Mouse (Mus musculus): ENCODE measurements around the gene Ascl1. TPM values are rescaled to one million over a fixed set of nuclear protein-coding genes. Genes with fewer than 3 reads are reported as not detected.

The Ascl1 gene
- polyA plus RNA-seq, 1 experiment from 2014 or later, result 2.4 TPM

GRCm38 (mm10) chr10:87490328-87490727, 3.1 kb downstream of the Ascl1 start:
- Histone ChIP-seq H3K4me2 (ENCODE audit: low read depth, low read length) (no peak overlapping the region), H3K9ac (ENCODE audit: low read depth, low read length) (no peak overlapping the region), H3K36me3 (ENCODE audit: control insufficient read depth, insufficient read depth, low read length) (no peaks in the 10 kb centered on the region), H3K4me1 (ENCODE audit: control insufficient read depth, insufficient read depth, low read length) (peaks cover 18% of the 10 kb centered on the region), H3K4me3 (ENCODE audit: low read depth, low read length) (no peak overlapping the region), H3K27me3 (replicated peaks; ENCODE audit: control insufficient read depth, insufficient read depth, low read length) (peaks cover 97% of the 10 kb centered on the region), H3K27ac (replicated peaks; ENCODE audit: low read depth, low read length) (no peak overlapping the region), H3K9me3 (ENCODE audit: control insufficient read depth, low read length) (no peaks in the 10 kb centered on the region)
- ATAC-seq (ENCODE audit: low read depth), result no peak
- 7% methylated on average over 2 of the region's 2 CpGs for WGBS
- DNase-seq (ENCODE audit: low spot score), result no peak

- WGBS, result 2% methylated on average over 18 of the region's 18 CpGs
- Histone ChIP-seq H3K27ac (replicated peaks; ENCODE audit: low read depth, low read length) (no peak overlapping the region), H3K36me3 (ENCODE audit: control insufficient read depth, insufficient read depth, low read length) (no peaks in the 10 kb centered on the region), H3K9me3 (ENCODE audit: control insufficient read depth, low read length) (no peaks in the 10 kb centered on the region), H3K4me1 (ENCODE audit: control insufficient read depth, insufficient read depth, low read length) (peaks cover 13% of the 10 kb centered on the region; the same call in 1 of the 2 replicates), H3K4me2 (ENCODE audit: low read depth, low read length) (no peak overlapping the region), H3K4me3 (ENCODE audit: low read depth, low read length) (no peak overlapping the region), H3K9ac (ENCODE audit: low read depth, low read length) (no peak overlapping the region), H3K27me3 (replicated peaks; ENCODE audit: control insufficient read depth, insufficient read depth, low read length) (peaks cover 97% of the 10 kb centered on the region)
- ATAC-seq (ENCODE audit: low read depth) (no peak), DNase-seq (ENCODE audit: low spot score) (peak; percentile 47)
Measured at GRCm38 (mm10) chr10:87489246-87490009, 4.0 kb downstream of the Ascl1 start.

- H3K36me3 ChIP-seq (ENCODE audit: control insufficient read depth, insufficient read depth, low read length), result no peaks in the 10 kb centered on the region
- peak overlapping the region; percentile 33 for H3K4me2 ChIP-seq (ENCODE audit: low read depth, low read length)
- H3K27me3 ChIP-seq (replicated peaks; ENCODE audit: control insufficient read depth, insufficient read depth, low read length), result peaks cover 91% of the 10 kb centered on the region
- no peak overlapping the region for H3K4me3 ChIP-seq (ENCODE audit: low read depth, low read length)
- H3K4me1 ChIP-seq (ENCODE audit: control insufficient read depth, insufficient read depth, low read length), result peaks cover 8% of the 10 kb centered on the region; the same call in 1 of the 2 replicates
- peak; percentile 88 for DNase-seq (ENCODE audit: low spot score)
- peak; percentile 80 for ATAC-seq (ENCODE audit: low read depth)
- no peak overlapping the region for H3K9ac ChIP-seq (ENCODE audit: low read depth, low read length)
- H3K9me3 ChIP-seq (ENCODE audit: control insufficient read depth, low read length), result no peaks in the 10 kb centered on the region
- WGBS, result 2% methylated on average over 16 of the region's 16 CpGs
- H3K27ac ChIP-seq (replicated peaks; ENCODE audit: low read depth, low read length), result no peak overlapping the region
Measured at GRCm38 (mm10) chr10:87488429-87489145, 4.9 kb downstream of the Ascl1 start.

- H3K4me2 ChIP-seq (ENCODE audit: low read depth, low read length), result peak overlapping the region; percentile 48
- WGBS, result under 1% methylated on average over 33 of the region's 33 CpGs
- peaks cover 80% of the 10 kb centered on the region for H3K27me3 ChIP-seq (replicated peaks; ENCODE audit: control insufficient read depth, insufficient read depth, low read length)
- H3K4me1 ChIP-seq (ENCODE audit: control insufficient read depth, insufficient read depth, low read length), result peaks cover 8% of the 10 kb centered on the region; the same call in 1 of the 2 replicates
- peak overlapping the region; percentile 24 for H3K4me3 ChIP-seq (ENCODE audit: low read depth, low read length)
- peak; percentile 77 for DNase-seq (ENCODE audit: low spot score)
- ATAC-seq (ENCODE audit: low read depth), result peak; percentile 83
- H3K36me3 ChIP-seq (ENCODE audit: control insufficient read depth, insufficient read depth, low read length), result no peaks in the 10 kb centered on the region
- H3K9ac ChIP-seq (ENCODE audit: low read depth, low read length), result no peak overlapping the region
- no peak overlapping the region for H3K27ac ChIP-seq (replicated peaks; ENCODE audit: low read depth, low read length)
- no peaks in the 10 kb centered on the region for H3K9me3 ChIP-seq (ENCODE audit: control insufficient read depth, low read length)
Measured at GRCm38 (mm10) chr10:87485721-87486620, 7.5 kb downstream of the Ascl1 start.

GRCm38 (mm10) chr10:87484831-87485720, 8.4 kb downstream of the Ascl1 start:
- Histone ChIP-seq H3K27ac (replicated peaks; ENCODE audit: low read depth, low read length) (no peak overlapping the region), H3K27me3 (replicated peaks; ENCODE audit: control insufficient read depth, insufficient read depth, low read length) (peaks cover 71% of the 10 kb centered on the region), H3K9ac (ENCODE audit: low read depth, low read length) (no peak overlapping the region), H3K4me1 (ENCODE audit: control insufficient read depth, insufficient read depth, low read length) (peaks cover 8% of the 10 kb centered on the region; the same call in 1 of the 2 replicates), H3K36me3 (ENCODE audit: control insufficient read depth, insufficient read depth, low read length) (no peaks in the 10 kb centered on the region), H3K4me3 (ENCODE audit: low read depth, low read length) (no peak overlapping the region), H3K4me2 (ENCODE audit: low read depth, low read length) (peak overlapping the region; percentile 48; the same call in 1 of the 2 replicates), H3K9me3 (ENCODE audit: control insufficient read depth, low read length) (no peaks in the 10 kb centered on the region)
- DNase-seq (ENCODE audit: low spot score), result no peak
- 2% methylated on average over 17 of the region's 17 CpGs for WGBS
- ATAC-seq (ENCODE audit: low read depth), result no peak

- no peaks in the 10 kb centered on the region for H3K9me3 ChIP-seq (ENCODE audit: control insufficient read depth, low read length)
- peaks cover 11% of the 10 kb centered on the region for H3K27me3 ChIP-seq (replicated peaks; ENCODE audit: control insufficient read depth, insufficient read depth, low read length)
- H3K4me1 ChIP-seq (ENCODE audit: control insufficient read depth, insufficient read depth, low read length), result no peaks in the 10 kb centered on the region
- 64% methylated on average over 5 of the region's 5 CpGs for WGBS
- H3K36me3 ChIP-seq (ENCODE audit: control insufficient read depth, insufficient read depth, low read length), result no peaks in the 10 kb centered on the region
- no peak for DNase-seq (ENCODE audit: low spot score)
- no peak for ATAC-seq (ENCODE audit: low read depth)
- no peak overlapping the region for H3K9ac ChIP-seq (ENCODE audit: low read depth, low read length)
- H3K4me2 ChIP-seq (ENCODE audit: low read depth, low read length), result no peak overlapping the region
- H3K27ac ChIP-seq (replicated peaks; ENCODE audit: low read depth, low read length), result no peak overlapping the region
- no peak overlapping the region for H3K4me3 ChIP-seq (ENCODE audit: low read depth, low read length)
Measured at GRCm38 (mm10) chr10:87477895-87478294, 15.6 kb downstream of the Ascl1 start.

- ATAC-seq (ENCODE audit: low read depth), result no peak
- no peak for DNase-seq (ENCODE audit: low spot score)
- Histone ChIP-seq H3K9me3 (ENCODE audit: control insufficient read depth, low read length) (no peaks in the 10 kb centered on the region), H3K27ac (replicated peaks; ENCODE audit: low read depth, low read length) (no peak overlapping the region), H3K9ac (ENCODE audit: low read depth, low read length) (no peak overlapping the region), H3K4me3 (ENCODE audit: low read depth, low read length) (no peak overlapping the region), H3K36me3 (ENCODE audit: control insufficient read depth, insufficient read depth, low read length) (no peaks in the 10 kb centered on the region), H3K27me3 (replicated peaks; ENCODE audit: control insufficient read depth, insufficient read depth, low read length) (no peaks in the 10 kb centered on the region), H3K4me1 (ENCODE audit: control insufficient read depth, insufficient read depth, low read length) (no peaks in the 10 kb centered on the region), H3K4me2 (ENCODE audit: low read depth, low read length) (no peak overlapping the region)
- WGBS, result 67% methylated on average over 2 of the region's 2 CpGs
Measured at GRCm38 (mm10) chr10:87474971-87475370, 18.5 kb downstream of the Ascl1 start.
